Mouse (Mus musculus) CH12.LX (cell line): Measurements from ENCODE around the gene Slc25a44.

Experiments
- CTCF ChIP-seq, 2 experiments: IDR thresholded peaks in 1 of 2; conservative IDR thresholded peaks in 1 of 2; 2 replicates each; pipeline ENCODE4 v1.5.1; 2011 to 2012; ENCODE audit warnings: low read depth in 2 of 2, low read length in 2 of 2, improper control_type of control experiment in 1 of 2, inconsistent platforms in 1 of 2, mild to moderate bottlenecking in 1 of 2, moderate library complexity in 1 of 2
- GABPA ChIP-seq: IDR thresholded peaks from 2 replicates; pipeline ENCODE4 v1.6.1; 2012; ENCODE audit warnings: low read depth, low read length, improper control_type of control experiment, inconsistent platforms; ENCODE audit not compliant: insufficient replicate concordance
- KAT2A ChIP-seq: IDR thresholded peaks from 2 replicates; pipeline ENCODE4 v1.6.1; 2012; ENCODE audit warnings: low read length, improper control_type of control experiment, inconsistent platforms; ENCODE audit not compliant: insufficient replicate concordance
- POLR2A ChIP-seq: IDR thresholded peaks from 2 replicates; pipeline ENCODE4 v1.6.1; 2011; ENCODE audit warnings: low read depth, mild to moderate bottlenecking, improper control_type of control experiment, low read length
- POLR2AphosphoS2 ChIP-seq: IDR thresholded peaks from 2 replicates; pipeline ENCODE4 v1.6.1; 2011; ENCODE audit warnings: low read depth, low read length, improper control_type of control experiment
- UBTF ChIP-seq: IDR thresholded peaks from 2 replicates; pipeline ENCODE4 v1.6.1; 2012; ENCODE audit warnings: low read depth, mild to moderate bottlenecking, inconsistent platforms, low read length, improper control_type of control experiment, moderate library complexity
- ZKSCAN1 ChIP-seq: IDR thresholded peaks from 2 replicates; pipeline ENCODE4 v1.6.1; 2012; ENCODE audit warnings: low read depth, inconsistent platforms, low read length, improper control_type of control experiment, borderline replicate concordance
- ZNF384 ChIP-seq: IDR thresholded peaks from 2 replicates; pipeline ENCODE4 v1.6.1; 2012; ENCODE audit warnings: low read depth, low read length, improper control_type of control experiment, inconsistent platforms

- TF ChIP-seq GABPA (no peak), ZNF384 (no peak), KAT2A (no peak), UBTF (no peak), CTCF (conservative IDR thresholded peaks at IDR 0.05 in 1 of 2, IDR thresholded peaks at IDR 0.05 in 1 of 2; ENCODE audit: low read depth in 2 of 2, low read length in 2 of 2) (no peak), POLR2AphosphoS2 (no peak), POLR2A (no peak), ZKSCAN1 (no peak)
These were observed 31.1 kb downstream of the Slc25a44 start for GRCm38 (mm10) chr3:88393776-88394375.
